Mouse (Mus musculus) olfactory bulb, adult 2 months (tissue): ENCODE results near the gene Ssc5d.

Experiments
- CTCF ChIP-seq: fragments of 200-500 bp; IDR thresholded peaks from 2 replicates; pipeline ENCODE4 v1.5.1; 2012; ENCODE audit warnings: low read depth, mild to moderate bottlenecking, low read length, moderate library complexity; ENCODE audit not compliant: insufficient read depth
- POLR2A ChIP-seq: fragments of 200-500 bp; IDR thresholded peaks from 2 replicates; pipeline ENCODE4 v1.6.1; 2012; ENCODE audit warnings: mild to moderate bottlenecking, low read depth, low read length, moderate library complexity; ENCODE audit not compliant: insufficient read depth

DNA sequence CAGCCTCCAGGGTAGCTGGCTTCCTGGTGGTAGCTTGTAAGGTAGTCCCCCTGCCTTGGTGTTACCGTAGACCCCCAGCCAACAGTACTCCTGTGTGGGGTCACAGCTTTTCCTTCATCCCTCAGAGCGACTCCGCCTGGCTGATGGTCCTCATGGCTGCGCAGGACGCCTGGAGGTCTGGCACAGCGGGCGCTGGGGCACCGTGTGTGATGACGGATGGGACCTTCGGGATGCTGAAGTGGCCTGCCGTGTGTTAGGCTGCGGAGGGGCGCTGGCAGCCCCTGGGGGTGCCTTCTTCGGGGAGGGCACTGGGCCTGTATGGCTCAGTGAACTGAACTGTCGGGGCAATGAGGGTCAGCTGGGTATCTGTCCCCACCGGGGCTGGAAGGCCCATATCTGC is 1.3 kb downstream of the Ssc5d start:
- no peak for TF ChIP-seq POLR2A
- TF ChIP-seq CTCF = no peak
